Mouse (Mus musculus) adrenal gland, adult 8-10 months (tissue): Measurements from ENCODE around the gene Casz1. TPM values are rescaled to one million over a fixed set of nuclear protein-coding genes. Genes with fewer than 3 reads are reported as not detected.

Experiments
- DNase-seq: peaks from one replicate; pipeline ENCODE4 v3.0.0; 2022
- total RNA-seq, 4 experiments: library from RNA; stranded (reverse); gene quantifications; 2 replicates each; pipeline ENCODE4 v1.2.4; 2022

Casz1 gene
- total RNA-seq = 10 to 100 TPM in 2 of 4 experiments, 1 to 10 TPM in 2; 5.3 to 14.4 (median 9.8) TPM

DNA sequence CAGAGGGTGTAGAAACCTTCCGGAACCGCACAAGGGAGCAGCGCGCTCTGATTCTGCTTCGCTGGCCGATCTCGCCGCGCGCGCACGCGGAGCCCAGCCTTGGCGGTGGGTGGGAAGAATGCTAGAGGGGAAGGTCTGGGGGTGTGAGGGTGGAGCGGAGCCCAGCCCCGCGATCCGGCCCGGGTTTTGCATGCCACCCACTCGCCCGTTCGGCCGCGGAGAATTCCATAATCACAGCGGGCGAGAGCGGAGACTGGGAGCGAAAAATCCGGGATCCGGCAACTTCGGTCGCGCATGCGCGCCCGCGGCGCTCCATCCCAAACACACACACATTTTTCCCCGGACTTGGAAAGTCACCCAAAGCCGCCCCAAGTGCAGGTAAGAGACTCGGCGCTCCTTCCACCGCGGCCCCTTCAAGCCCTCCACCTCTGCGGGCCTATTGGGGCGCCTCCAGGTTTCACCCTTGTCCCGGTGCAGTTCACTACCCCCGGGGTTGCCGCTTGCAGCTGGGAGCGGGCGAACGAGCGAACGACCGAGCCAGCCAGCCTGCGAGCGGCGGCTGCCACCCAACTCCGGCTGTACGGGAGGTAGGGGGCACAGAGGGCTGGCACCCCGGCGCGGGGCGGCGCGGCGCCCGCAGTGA is at the start of gene Casz1:
Gene Casz1, plus strand, starts transcription at position 293 of the 643 bp plus-strand sequence.
- peak; percentile 78 for DNase-seq

DNA sequence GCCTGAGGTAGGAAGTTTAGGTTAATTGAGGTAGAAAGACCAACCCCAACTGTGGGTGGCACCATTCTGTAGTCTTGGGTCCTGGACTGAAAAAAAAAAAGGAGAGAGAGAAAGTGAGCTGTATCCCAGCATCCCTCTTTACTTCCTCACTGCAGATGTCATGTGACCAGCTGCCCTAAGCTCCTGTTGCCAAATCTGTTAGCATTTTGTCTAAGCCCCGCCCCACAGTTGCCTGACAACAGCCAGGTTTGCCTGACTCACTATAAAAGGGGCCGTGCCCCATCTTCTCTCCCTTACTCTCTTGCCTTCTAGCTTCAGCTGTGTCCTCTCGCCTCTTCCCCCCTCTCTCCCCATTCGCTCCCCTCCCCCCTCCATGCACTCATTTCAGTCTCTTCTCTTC is 45.4 kb upstream of the Casz1 start:
- no peak for DNase-seq

DNA sequence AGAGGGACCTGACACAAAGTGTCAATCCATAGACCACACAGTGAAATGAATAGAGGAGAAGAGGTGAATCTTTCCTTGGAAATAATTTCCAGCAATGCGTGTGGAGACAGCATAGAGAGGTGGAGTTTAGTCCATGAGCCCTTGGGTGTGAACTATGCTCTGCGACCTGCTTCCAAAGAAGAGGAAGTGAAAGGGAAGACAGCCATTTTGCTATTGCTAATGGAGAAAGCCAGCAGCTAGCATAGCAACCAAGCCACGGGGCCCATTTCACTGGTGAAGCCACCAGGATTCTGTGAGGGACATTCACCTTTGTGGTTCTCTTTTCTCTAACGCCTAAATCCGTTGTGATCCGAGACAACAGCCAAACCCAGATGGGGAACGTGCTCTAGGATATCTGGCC is 44.1 kb upstream of the Casz1 start:
- DNase-seq = no peak

DNA sequence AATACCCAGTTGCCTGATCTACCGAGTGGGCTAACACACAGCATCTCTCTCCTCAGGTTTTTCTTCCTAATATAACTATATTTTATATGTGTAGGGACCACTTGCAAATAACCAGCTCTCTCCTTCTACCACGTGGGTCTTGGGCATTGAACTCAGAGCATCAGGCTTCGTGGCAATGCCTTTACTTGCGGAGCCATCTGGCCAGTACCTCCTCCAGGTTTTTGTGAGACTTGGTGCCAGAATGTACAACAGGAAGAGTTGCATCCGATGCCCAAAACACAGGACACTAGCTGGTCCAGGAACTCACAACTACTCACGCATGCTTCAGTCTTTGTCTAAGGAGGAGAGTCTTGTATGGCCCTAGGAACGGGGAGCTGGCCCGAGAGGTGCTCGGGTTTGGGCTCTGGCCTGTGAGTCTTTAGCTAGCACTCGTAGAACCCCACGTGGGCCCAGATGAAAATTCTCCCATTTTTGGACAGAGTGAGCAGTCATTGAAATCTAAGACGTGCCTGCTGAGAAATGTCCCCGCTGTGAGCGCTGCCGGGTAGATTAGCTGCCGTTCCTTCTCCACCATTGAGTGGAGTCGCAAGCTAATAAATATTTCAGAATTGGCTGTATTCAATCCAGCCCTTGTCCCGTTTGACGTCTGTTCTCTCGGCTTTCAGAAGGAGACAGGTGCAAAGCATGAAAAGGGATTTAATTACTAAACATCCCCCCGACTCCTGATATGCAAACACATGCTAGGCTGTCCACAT is 38.0 kb upstream of the Casz1 start:
- DNase-seq = no peak

DNA sequence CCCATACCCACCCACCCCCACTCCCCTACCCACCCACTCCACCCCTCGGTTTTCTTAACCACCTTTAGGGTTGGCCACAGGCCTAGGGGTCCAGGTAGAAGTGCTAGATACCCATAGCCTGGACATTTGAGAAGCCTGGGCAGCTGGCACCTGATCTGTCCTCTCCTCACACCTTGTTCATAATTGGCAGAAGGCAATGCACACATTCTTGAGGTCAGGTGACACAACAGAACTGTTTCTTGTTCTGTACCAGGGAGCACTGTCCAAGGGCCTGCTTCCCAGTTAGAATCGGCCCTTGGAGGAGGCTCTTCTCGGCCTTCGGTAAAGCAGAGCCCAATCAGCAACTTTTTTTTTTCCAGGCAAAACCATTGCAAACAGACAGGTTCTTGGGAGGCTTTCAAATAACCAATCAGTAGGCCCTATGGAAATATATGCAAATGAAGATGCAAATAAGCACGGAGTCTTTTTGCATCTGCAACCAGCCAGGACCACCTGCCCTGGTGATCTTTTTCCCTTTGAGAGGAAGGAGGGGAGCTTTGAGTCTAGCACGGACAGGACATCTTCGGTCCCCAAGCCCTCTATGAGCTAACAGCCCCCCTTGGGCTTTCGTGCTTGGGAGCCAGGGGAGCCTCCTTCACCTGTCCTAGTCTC is 36.4 kb upstream of the Casz1 start:
- DNase-seq = no peak

DNA sequence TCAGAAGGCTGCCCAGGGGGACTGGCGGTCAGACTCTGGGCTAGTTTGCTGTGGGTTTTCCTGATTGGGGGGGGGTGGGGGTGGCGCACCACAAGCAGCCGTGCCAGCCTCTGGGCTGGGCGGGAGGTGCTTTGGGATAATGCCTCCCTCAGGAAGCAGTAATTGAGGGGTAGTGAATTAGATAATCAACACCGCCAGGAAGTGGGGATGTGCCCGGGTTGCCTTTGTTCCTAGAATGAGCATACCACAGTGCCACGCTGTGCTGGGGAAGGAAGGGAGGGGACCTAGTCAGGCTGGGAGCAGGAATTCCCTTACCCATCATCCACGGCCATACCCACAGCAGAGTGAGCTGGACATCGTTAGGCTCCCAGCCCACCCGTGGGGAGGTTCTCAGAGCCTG is 35.6 kb upstream of the Casz1 start:
- DNase-seq = no peak

DNA sequence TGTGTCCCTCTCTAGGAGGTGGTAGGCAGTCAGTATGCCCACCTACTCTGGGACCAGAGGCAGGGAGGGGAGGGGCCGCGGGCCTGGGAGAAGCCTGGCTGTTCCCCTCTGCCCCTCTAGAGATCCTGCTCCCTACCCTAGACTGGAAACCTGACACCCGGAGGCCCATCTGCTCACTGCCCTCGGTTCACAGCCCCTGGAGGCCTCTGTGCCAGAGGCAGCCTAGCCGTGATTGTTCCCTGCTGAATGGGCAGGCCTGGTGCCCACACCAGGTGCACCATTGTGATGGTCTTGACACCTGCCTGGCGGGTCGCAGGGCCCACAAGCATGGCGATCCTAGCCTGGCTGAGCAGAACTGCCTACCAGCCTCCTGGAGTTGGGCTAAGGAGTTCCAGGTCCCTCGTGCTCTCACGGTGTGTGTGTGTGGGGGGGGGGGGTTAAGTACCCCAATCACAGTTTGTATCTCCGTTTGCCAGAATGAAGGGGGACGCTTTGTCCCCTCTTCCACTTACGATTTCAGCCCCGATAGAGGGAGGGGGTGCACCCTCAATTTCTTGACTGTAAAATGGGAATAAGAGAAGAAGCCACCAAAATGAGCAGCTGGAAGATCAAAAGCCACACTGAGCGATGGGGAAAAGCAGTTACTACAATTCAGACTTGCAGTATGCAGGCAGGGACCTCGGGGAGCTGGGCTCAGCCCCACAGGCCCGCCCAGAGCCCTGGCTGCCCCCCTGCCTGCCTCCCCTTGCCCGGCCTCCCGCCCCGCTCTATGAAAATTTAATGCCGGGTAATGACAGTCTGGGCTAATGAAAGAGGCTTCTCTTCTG is 33.4 kb upstream of the Casz1 start:
- no peak for DNase-seq

DNA sequence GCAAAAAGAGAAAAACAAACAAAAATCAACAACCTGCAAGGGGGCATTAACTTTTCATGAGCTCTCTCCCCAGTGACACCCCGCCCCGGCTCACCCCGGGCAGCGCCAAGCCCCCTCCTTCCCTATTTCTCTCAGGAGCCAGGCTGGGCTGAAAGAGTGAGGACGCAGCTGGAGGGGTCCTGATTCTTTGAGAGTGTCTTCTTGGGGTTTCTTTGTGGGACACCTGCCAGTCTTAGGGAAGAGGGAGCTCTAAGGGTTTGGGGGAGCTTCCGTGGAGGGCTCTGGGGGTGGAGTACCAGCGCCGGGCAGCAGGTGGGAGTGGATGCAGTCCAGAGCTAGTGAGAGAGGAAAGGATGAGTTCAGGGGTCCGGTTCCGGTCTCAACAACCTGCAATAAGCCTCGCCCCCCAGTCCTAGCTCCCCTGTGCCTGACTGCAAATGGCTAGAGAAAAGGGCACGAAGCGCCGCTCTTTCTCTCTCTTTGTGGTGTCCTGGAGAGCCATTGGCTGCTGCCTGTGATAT is 32.8 kb upstream of the Casz1 start:
- DNase-seq = no peak

DNA sequence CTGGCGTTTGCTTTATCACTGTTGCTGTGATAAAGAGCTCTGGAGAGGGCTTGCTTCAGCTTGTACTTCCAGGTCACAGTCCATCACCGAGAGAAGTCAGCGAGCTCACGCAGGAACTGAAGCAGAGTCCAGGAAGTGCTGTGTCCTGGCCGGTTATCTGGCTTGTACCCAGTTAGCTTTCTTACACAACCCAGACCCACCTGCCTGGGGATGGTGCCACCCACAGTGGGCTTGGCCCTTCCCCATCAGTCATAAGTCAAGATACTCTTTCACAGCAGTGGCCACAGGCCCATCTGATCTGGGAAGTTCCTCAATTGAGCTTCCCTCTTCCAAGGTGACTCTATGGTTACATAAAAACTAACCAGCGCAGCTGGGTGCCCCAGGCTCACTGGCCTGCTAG is 31.6 kb upstream of the Casz1 start:
- no peak for DNase-seq

DNA sequence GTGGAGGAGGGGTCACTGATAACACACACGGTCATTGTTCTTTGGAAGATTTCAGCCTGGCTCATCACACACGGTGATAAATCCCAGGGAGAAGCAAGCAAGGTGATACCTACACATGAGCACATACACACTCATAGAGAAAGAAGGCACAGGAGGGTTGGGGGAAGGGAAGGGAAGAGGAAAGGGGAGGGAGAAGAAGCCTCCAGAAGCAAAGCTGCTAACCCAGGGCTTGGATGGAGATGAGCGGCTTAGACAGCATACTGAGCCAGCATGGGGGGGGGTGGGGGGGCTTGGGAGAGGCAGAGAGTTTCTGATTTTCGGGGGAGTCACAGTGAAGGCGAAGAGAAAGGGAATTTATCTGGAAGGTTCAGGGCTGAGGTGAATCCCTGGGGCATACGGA is 30.2 kb upstream of the Casz1 start:
- no peak for DNase-seq

DNA sequence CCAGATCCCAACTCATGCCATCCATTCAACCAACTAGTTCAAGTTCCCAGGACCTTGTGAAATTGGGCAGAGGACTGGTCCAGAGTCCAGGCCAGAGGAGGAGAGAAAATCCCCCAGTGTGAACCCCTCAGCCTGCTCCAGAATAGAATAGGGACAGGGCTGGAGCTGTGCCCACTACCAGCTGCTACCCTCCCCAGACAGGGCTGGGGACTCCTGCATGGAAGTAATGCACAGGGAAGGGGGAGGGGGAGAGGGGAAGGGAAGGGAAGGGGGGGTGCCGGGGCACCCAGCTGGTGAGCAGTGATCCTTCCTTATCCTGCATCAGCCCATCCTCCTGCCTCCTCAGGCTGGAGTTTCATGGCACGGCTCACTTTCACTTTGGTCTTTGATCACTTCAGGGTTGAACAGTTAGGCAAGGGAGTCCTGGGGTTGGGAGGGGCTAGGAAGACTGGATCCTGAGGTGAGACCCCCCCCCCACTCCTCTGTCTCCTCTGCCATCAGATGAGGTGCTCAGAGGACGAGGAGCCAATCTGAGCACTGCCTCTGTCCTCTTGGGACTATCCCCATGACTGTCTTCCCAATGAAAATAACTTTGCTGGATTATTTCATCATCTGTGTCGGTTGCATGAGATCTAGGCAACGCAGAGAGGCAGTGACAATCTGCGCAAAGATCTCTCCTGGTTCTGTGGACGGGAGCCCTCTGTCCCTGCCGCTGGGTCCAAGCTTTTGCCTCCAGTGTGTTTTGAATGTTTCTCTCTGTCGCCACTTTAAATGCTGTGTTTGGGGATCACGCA is 28.6 kb upstream of the Casz1 start:
- no peak for DNase-seq

DNA sequence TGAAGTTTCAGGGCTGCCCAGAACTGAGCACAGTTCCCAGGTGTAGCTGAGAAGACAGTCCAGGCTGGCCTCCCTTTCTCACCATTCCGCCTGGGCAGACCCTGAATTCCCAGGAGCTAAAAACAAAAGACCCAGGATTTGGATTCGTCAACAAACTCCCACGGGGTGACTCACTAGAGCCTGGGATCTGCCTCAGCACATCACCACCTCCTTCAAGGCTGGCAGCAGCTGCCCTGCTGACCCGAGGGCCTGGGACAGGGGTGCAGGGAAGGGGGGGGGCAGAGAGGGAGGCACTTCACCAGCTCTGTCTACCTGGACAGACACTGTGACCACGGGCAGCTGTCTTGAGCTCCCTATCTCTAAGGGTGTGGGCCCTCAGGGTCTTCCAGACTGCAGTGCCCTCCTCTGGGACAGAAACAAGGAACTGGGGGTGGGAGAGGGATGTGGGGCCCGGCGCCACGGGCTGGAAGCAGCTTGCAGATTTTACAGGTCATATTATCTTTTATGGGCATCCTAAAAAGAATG is 24.1 kb upstream of the Casz1 start:
- DNase-seq = no peak

DNA sequence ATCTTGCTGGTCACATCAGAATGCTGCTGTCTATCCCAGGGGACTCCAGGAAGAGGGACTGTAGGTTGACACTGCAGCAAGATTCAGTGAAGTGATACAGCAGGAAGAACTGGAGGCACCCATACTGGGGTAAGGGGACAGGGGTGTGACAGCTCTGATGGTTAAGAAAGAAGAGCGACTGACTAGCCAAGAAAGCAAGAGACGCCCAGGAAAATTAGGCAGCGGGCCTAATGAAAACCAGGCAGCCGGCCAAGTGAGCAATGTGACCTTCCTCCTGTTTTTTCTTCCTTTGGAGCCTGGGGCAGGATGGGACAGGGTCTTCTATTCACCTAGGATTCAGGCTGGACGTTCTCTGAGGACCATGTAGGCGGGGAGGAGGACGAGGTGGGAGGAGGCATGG is 22.7 kb upstream of the Casz1 start:
- no peak for DNase-seq

DNA sequence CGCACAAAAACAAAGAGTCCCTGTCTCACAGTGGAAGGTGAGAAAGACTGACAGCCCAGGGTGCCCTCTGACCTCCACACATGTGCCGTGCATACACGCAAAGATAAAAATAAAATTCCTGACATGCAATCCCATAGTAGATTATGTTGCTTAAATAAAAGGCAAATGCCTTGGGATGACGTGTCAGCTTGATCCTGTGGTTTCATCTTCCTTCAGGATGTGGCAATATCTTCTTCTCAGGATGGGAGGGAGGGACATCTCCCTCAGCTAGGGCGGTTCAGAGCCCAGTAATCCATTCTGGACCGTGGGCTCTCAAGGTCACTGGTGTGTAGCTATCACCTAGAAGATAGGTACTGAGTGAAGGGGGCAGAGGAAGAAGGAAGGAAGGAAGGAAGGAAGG is 21.3 kb upstream of the Casz1 start:
- DNase-seq = no peak

DNA sequence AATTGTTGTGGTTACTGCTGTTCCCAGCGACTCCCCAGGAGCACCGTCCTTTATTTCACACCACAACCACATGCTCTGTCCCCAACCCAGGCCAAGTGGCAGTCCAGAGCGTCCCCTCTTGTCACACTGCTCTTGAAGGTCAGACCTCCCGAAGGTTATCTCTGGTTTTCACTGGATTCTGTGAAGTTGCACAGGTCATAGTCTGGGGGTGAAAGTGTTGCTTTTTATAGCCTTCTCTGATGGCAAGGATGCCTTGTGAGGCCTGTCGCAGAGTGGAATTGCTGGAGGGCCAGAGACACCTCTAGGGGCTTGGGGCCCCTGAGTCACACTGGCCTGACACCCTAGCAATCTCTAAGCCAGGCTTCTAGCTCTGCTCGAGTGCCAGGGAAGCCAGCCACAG is 20.5 kb upstream of the Casz1 start:
- DNase-seq = no peak

DNA sequence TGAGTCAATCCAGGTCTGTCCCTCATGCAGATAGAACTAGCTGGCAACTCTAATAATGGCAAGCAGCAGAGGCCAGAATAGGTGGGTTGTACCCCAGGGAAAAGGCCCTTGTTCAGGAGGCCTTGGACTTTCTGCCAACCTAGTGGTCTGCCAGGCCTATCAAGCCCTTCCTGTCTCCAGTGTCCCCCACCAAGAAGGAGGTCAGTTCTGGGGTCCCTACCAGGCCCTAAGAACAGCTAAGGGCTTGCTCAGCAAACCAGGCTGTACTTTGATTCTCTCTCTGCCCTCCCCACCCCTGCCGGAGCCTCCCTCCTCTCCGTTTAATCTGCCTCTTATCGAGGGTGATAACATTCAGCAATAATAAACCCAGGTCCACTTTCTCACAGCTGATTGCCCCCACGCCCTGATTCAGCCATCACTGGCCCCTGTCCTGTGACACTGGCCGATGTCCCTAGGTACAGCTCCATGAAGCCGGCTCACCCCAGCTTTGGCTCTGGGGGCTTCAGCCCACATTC is 19.1 kb upstream of the Casz1 start:
- no peak for DNase-seq

DNA sequence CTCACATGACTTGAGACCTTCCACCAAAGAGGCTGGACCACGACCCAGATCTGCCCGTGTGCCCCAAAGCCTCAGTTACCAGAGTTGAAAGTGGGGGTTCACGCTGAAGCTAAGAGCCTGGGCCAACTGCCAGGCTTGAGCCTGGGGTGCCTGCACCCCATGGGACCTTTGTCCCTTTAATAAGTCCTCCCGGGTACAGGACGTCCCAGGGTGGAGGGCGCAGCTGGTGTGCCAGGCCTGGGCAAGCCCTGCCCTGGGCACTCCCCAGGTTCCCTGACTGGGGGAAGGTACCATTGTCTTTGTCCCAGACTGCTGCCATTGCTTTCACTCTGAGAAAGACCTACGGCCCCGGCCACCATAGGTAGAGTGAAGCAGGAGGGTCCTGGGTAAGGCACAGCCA is 18.2 kb upstream of the Casz1 start:
- no peak for DNase-seq

DNA sequence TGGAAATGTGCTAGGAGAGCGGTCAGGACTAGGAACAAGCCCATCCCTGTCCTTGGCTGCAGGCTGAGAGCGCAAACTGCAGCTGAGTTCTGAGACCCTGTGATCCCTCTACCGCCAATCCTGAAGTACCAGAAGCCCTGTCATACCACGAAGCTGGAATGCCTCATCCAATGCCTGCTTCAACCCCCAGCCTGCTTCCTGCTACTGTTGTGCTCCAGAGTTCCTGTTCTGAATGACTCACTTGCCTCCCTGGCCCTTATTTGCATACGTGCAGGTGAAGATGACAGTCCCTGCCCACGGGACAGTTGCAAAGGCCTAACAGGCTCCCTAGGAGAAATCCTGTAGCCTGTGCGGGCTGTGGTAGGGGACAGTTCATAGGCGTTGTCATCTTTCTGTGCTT is 13.3 kb upstream of the Casz1 start:
- DNase-seq = no peak

DNA sequence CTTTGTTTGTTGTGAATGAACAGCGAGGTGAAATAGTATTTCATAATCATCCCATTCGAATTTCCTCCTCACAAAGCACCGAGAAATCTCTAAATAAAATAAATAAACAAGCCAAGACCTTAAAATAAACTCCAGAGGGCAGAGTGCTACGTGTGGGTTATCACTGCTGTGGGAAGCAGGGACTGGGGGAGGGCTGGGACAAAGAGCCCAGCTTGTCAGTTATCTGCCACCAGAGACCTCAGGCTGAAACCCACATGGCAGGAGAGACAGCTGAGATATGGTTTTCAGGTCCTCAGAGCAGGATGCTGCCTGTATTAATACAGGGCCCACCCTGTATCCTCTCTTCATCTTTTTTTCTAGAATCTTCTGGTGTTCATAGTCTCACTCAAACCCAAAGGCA is 9.2 kb upstream of the Casz1 start:
- DNase-seq = no peak

DNA sequence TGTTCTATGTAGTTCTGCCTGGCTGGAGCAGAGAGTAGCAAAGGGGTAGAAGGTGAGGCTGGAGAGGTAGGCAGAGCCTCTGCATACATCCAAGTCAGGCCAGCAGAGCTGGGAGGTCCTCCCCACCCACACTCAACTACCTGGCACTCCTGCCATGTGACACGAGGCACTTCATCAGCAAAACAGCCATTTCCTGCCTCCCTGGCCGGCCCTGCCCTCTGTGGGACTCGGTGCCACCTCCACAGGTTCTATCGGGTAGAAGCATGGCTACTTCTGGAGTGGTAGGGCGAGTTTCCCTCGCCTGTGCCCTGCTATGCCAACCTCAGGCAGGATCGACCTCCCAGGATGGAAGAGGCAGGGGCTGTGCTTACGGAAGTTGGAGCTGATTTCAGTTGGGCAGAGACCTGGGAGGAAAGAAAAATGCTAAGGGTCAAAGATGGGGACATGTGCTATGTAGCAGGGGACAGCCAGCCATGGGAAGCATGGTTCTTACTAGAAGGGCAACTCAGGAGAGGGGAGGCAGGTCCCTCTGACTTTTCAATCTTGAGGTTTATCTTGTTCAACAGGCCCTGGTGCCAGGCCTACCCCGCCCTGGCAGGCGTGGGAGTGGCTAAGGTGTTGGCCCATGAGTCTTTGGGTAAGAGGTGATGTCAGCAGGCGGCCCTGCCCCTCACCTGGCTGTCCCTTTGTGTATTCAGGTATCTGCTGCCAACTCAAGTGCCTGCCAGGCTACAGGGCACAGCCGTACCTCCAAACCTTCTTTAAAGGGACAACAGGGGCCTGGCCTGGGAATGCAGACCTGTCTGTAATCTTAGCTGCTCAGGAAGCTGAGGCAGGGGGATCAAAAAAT is 6.5 kb upstream of the Casz1 start:
- DNase-seq = no peak
